Mouse (Mus musculus) heart, postnatal 0 days (tissue): ENCODE data around the gene Acox3. TPM values are rescaled to one million over a fixed set of nuclear protein-coding genes. Genes with fewer than 3 reads are reported as not detected.

Source experiments
- ATAC-seq: fragments of 200-750 bp; cut with Nextera tagmentation; 2 replicates; pipeline ENCODE4 v1.8.0; 2017; ENCODE audit warnings: low read depth, moderate number of reproducible peaks, moderate library complexity; ENCODE audit not compliant: insufficient read depth
- DNase-seq: peaks from one replicate; pipeline ENCODE4 v3.0.0-alpha.2; 2016; ENCODE audit warnings: low spot score
- H3K27ac ChIP-seq: fragments of 300-500 bp; sonication (generic); 2 replicates; pipeline ENCODE4 v1.5.1; 2014; ENCODE audit warnings: low read depth, mild to moderate bottlenecking
- H3K27me3 ChIP-seq: fragments of 300-500 bp; sonication (generic); 2 replicates; pipeline ENCODE4 v1.6.1; 2014; ENCODE audit warnings: low read length, mixed read lengths; ENCODE audit not compliant: control insufficient read depth, insufficient read depth
- H3K36me3 ChIP-seq: fragments of 300-500 bp; sonication (generic); replicated peaks from 2 replicates; pipeline ENCODE4 v1.6.1; 2014; ENCODE audit warnings: low read length, mixed read lengths; ENCODE audit not compliant: control insufficient read depth, insufficient read depth
- H3K4me1 ChIP-seq: fragments of 300-500 bp; sonication (generic); 2 replicates; pipeline ENCODE4 v1.6.1; 2014; ENCODE audit warnings: antibody characterized with exemption; ENCODE audit not compliant: control insufficient read depth, insufficient read depth
- H3K4me2 ChIP-seq: fragments of 300-500 bp; sonication (generic); 2 replicates; pipeline ENCODE4 v1.6.1; 2014; ENCODE audit warnings: low read depth, mild to moderate bottlenecking, low read length, moderate library complexity
- H3K4me3 ChIP-seq: fragments of 300-500 bp; sonication (generic); 2 replicates; pipeline ENCODE4 v1.5.1; 2014; ENCODE audit warnings: low read depth, low read length
- H3K9ac ChIP-seq: fragments of 300-500 bp; sonication (generic); replicated peaks from 2 replicates; pipeline ENCODE4 v1.6.1; 2014; ENCODE audit warnings: low read depth, low read length, mixed read lengths
- H3K9me3 ChIP-seq: fragments of 300-500 bp; sonication (generic); replicated peaks from 2 replicates; pipeline ENCODE4 v1.6.1; 2016; ENCODE audit warnings: low read length; ENCODE audit not compliant: control insufficient read depth
- CTCF ChIP-seq: IDR thresholded peaks from 2 replicates; pipeline ENCODE4 v1.5.1; 2016; ENCODE audit warnings: antibody characterized with exemption, control low read depth, low read depth
- EP300 ChIP-seq: IDR thresholded peaks from 2 replicates; pipeline ENCODE4 v1.6.1; 2016; ENCODE audit warnings: antibody characterized with exemption, low read depth
- WGBS: fragments of 180-500 bp; shearing (Covaris S2); extraction: QIAGEN DNeasy Blood & Tissue Kit; methylation state at CpG from one replicate; pipeline ENCODE4 v1.1.7; 2014; 5-methylcytosine and 5-hydroxymethylcytosine counted together
- polyA plus RNA-seq: library from polyadenylated mRNA; unstranded; fragments of >200 nt; fragmentation: Nextera tagmentation; extraction: Ambion mirVana; gene quantifications from 2 replicates; pipeline ENCODE4 v1.2.1, GENCODE M21; 2015
- total RNA-seq: library from RNA; depleted of rRNA; stranded (reverse); fragments of >200 nt; gene quantifications from 2 replicates; pipeline ENCODE4 v1.2.3, GENCODE M21; 2014; ENCODE audit warnings: low replicate concordance; rRNA removed

Acox3 gene
- total RNA-seq (26.8 and 31.2 TPM in 2 replicates), polyA plus RNA-seq (11.9 and 13.4 TPM in 2 replicates)

GRCm38 (mm10) chr5:35582445-35583220 is at the start of gene Acox3:
TSS of gene Acox3 (plus strand) at chr5:35583040.
- peak; percentile 95 for ATAC-seq
- TF ChIP-seq CTCF (no peak), EP300 (no peak)
- Histone ChIP-seq H3K36me3 (0 out of 2 replicates have a peak, but pooled peaks cover 7% of the 10 kb centered on the region), H3K9me3 (no peaks in the 10 kb centered on the region), H3K4me3 (peak within 1 kb of the TSS; percentile 58), H3K9ac (peak within 1 kb of the TSS; percentile 47; the same call in 1 of the 2 replicates), H3K4me1 (no peaks in the 10 kb centered on the region), H3K27me3 (no peaks in the 10 kb centered on the region), H3K4me2 (peak within 1 kb of the TSS; percentile 76), H3K27ac (peak within 1 kb of the TSS; percentile 66)
- WGBS, result 2% methylated on average over 35 of the region's 35 CpGs
- DNase-seq, result peak; percentile 90

DNA sequence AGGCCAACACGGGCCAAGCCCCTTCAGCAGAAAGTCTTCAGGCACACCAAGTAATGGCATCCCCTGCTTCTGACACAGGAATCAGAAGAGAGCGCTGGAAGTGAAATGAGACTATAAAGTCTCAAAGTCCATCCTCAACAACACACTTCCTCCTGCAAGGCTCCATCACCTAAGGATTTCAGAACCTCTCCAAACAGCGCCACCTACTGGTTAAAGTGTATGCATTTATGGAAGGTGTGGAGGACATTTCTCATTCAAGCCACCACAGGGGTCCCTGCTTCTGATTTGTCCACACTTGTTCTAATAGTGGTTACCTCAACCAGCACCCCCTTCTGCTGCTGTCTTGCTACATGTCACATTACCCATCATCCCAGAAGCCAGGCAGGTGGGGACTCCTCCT is 46.6 kb upstream of the Acox3 start:
- Histone ChIP-seq H3K9me3 (no peaks in the 10 kb centered on the region), H3K36me3 (no peaks in the 10 kb centered on the region), H3K4me1 (no peaks in the 10 kb centered on the region), H3K27ac (no peak overlapping the region), H3K27me3 (no peaks in the 10 kb centered on the region), H3K4me3 (no peak overlapping the region), H3K9ac (no peak overlapping the region), H3K4me2 (no peak overlapping the region)
- WGBS, result 64% methylated on average over 3 of the region's 3 CpGs
- DNase-seq, result no peak
- TF ChIP-seq EP300, result no peak
- peak; percentile 26; the same call in 1 of the 2 replicates for TF ChIP-seq CTCF
- ATAC-seq, result no peak

GRCm38 (mm10) chr5:35537474-35537873 is 45.4 kb upstream of the Acox3 start:
- DNase-seq, result no peak
- no peak for ATAC-seq
- Histone ChIP-seq H3K27ac (no peak overlapping the region), H3K9ac (no peak overlapping the region), H3K4me2 (no peak overlapping the region), H3K4me3 (no peak overlapping the region), H3K4me1 (no peaks in the 10 kb centered on the region), H3K36me3 (no peaks in the 10 kb centered on the region), H3K27me3 (no peaks in the 10 kb centered on the region), H3K9me3 (no peaks in the 10 kb centered on the region)
- 71% methylated on average over 1 of the region's 1 CpGs for WGBS
- TF ChIP-seq EP300 (no peak), CTCF (no peak)

DNA sequence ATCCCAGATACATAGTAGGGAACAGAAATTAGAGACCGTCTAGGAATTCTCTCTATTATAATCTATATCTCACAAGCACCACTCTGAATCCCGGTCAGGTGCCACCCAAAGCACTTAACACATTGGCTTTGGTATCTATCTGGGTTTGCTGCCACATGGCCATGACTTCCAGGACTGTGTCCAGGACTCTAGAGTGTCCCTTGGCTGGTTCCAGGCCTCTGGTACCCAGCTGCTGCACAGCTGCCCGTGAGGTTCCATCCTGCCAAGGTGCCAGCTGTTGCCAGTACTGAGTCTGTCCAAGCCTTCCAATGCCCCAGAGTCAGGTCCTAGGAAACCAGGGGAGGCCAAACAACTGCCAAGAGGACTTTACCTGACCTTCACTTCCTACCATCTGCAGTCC is 44.8 kb upstream of the Acox3 start:
- Histone ChIP-seq H3K9me3 (no peaks in the 10 kb centered on the region), H3K4me2 (no peak overlapping the region), H3K4me1 (no peaks in the 10 kb centered on the region), H3K4me3 (no peak overlapping the region), H3K27me3 (no peaks in the 10 kb centered on the region), H3K27ac (no peak overlapping the region), H3K9ac (no peak overlapping the region), H3K36me3 (no peaks in the 10 kb centered on the region)
- ATAC-seq (no peak), DNase-seq (no peak)
- 64% methylated on average over 3 of the region's 3 CpGs for WGBS
- TF ChIP-seq EP300 (no peak), CTCF (no peak)

DNA sequence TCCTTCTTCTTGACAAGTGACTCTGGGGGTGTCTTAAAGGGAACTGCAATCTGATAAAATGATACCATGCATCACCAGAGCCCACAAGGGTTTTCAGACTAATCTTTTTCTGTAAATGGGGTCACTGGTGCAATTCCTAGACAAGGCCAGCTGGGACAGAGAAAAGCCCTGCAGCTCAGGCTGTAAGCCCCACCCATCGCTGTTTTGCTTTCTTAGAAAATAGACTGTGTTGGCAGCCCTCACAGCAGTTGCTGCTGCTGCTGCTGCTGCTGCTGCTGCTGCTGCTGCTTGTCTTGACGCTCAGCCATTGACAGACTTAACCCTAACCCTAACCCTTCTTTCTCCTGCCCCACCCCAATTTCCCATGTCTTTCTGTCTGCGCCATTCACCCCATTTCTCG is 43.3 kb upstream of the Acox3 start:
- Histone ChIP-seq H3K4me3 (no peak overlapping the region), H3K9ac (no peak overlapping the region), H3K4me2 (no peak overlapping the region), H3K27ac (no peak overlapping the region), H3K9me3 (no peaks in the 10 kb centered on the region), H3K27me3 (no peaks in the 10 kb centered on the region), H3K36me3 (no peaks in the 10 kb centered on the region), H3K4me1 (no peaks in the 10 kb centered on the region)
- no peak for DNase-seq
- 53% methylated on average over 4 of the region's 4 CpGs for WGBS
- TF ChIP-seq EP300 (no peak), CTCF (no peak)
- ATAC-seq, result no peak
